Mouse (Mus musculus): ENCODE data around the gene Slc48a1.
A peak's percentile ranks its signal among the peaks of the same experiment; 100 is the strongest.

Slc48a1 gene

GRCm38 (mm10) chr15:97807867-97808266, 29.5 kb downstream of the Slc48a1 start:
- DNase-seq (ENCODE audit: low spot score in 2 of 2), result no peak

GRCm38 (mm10) chr15:97808532-97808931, 30.2 kb downstream of the Slc48a1 start:
- DNase-seq (ENCODE audit: low spot score in 2 of 2), result no peak

- no peak for DNase-seq (ENCODE audit: low spot score in 2 of 2)
Measured at GRCm38 (mm10) chr15:97809206-97809605, 30.9 kb downstream of the Slc48a1 start.

GRCm38 (mm10) chr15:97809942-97810341, 31.6 kb downstream of the Slc48a1 start:
- no peak for DNase-seq (ENCODE audit: low spot score in 2 of 2)

- no peak for DNase-seq (ENCODE audit: low spot score in 2 of 2)
Measured at GRCm38 (mm10) chr15:97810399-97810798, 32.1 kb downstream of the Slc48a1 start.

- DNase-seq (ENCODE audit: low spot score in 2 of 2), result no peak
Measured at GRCm38 (mm10) chr15:97811307-97811706, 33.0 kb downstream of the Slc48a1 start.

- DNase-seq (ENCODE audit: low spot score in 2 of 2), result peak in 1 of 2 experiments; percentile 60
Measured at GRCm38 (mm10) chr15:97812126-97812525, 33.8 kb downstream of the Slc48a1 start.

- DNase-seq (ENCODE audit: low spot score in 2 of 2), result no peak
Measured at GRCm38 (mm10) chr15:97812875-97813274, 34.6 kb downstream of the Slc48a1 start.

- no peak for DNase-seq (ENCODE audit: low spot score in 2 of 2)
Measured at GRCm38 (mm10) chr15:97813452-97814204, 35.3 kb downstream of the Slc48a1 start.

- DNase-seq (ENCODE audit: low spot score in 2 of 2), result no peak
Measured at GRCm38 (mm10) chr15:97814703-97815102, 36.4 kb downstream of the Slc48a1 start.

GRCm38 (mm10) chr15:97815254-97815653, 36.9 kb downstream of the Slc48a1 start:
- DNase-seq (ENCODE audit: low spot score in 2 of 2), result no peak

- no peak for DNase-seq (ENCODE audit: low spot score in 2 of 2)
Measured at GRCm38 (mm10) chr15:97816199-97816994, 38.1 kb downstream of the Slc48a1 start.

- no peak for DNase-seq (ENCODE audit: low spot score in 2 of 2)
Measured at GRCm38 (mm10) chr15:97819937-97820336, 41.6 kb downstream of the Slc48a1 start.

GRCm38 (mm10) chr15:97821321-97821982, 43.1 kb downstream of the Slc48a1 start:
- no peak for DNase-seq (ENCODE audit: low spot score in 2 of 2)

GRCm38 (mm10) chr15:97821983-97822363, 43.7 kb downstream of the Slc48a1 start:
- DNase-seq (ENCODE audit: low spot score in 2 of 2), result no peak

GRCm38 (mm10) chr15:97822545-97823228, 44.4 kb downstream of the Slc48a1 start:
- DNase-seq (ENCODE audit: low spot score in 2 of 2), result no peak

- DNase-seq (ENCODE audit: low spot score in 2 of 2), result no peak
Measured at GRCm38 (mm10) chr15:97823479-97823878, 45.2 kb downstream of the Slc48a1 start.

- DNase-seq (ENCODE audit: low spot score in 2 of 2), result no peak
Measured at GRCm38 (mm10) chr15:97824042-97824441, 45.7 kb downstream of the Slc48a1 start.

- peak in 1 of 2 experiments; percentile 73 for DNase-seq (ENCODE audit: low spot score in 2 of 2)
Measured at GRCm38 (mm10) chr15:97825071-97825940, 47.0 kb downstream of the Slc48a1 start.

- DNase-seq (ENCODE audit: low spot score in 2 of 2), result no peak
Measured at GRCm38 (mm10) chr15:97825941-97826587, 47.7 kb downstream of the Slc48a1 start.
